ENCODE assay signal across 10 mouse cellular contexts in genomic region chr7:27839596-27839995, GRCm38 (mm10). TPM values are rescaled to one million over a fixed set of nuclear protein-coding genes. Genes with fewer than 3 reads are reported as not detected.
DNase-seq lines count a peak whose midpoint lies in the region; ATAC-seq and TF ChIP-seq lines count a peak whose summit lies in the region.
"Had no signal": no experiment of that assay in that cellular context is flagged by ENCODE, and none has a peak within 500 bp of the region (broad histone marks: within the 10 kb centered on the region; RNA-seq: fewer than 3 reads in every experiment).

No protein-coding gene starts in this region.

- no peak for TF ChIP-seq CTCF in bone marrow macrophage, adult 2 months (IDR thresholded peaks at IDR 0.05; ENCODE audit: low read depth, low read length)
- TF ChIP-seq CTCF in kidney, adult 2 months (conservative IDR thresholded peaks at IDR 0.05; ENCODE audit: insufficient read depth, insufficient read length, low read depth, low read length), result no peak

- H3K36me3 ChIP-seq in heart, embryonic 13.5 days, result peaks cover 7% of the 10 kb centered on the region
- H3K36me3 ChIP-seq in hindbrain, embryonic 15.5 days, result peaks cover 4% of the 10 kb centered on the region
- H3K36me3 ChIP-seq in midbrain, embryonic 15.5 days (replicated peaks), result 0 out of 2 replicates have a peak, but pooled peaks cover 2% of the 10 kb centered on the region
- H3K36me3 ChIP-seq in kidney, adult 2 months (ENCODE audit: control insufficient read depth, insufficient read depth, low read length), result no peaks in the 10 kb centered on the region

- H3K27ac ChIP-seq in heart, embryonic 13.5 days (replicated peaks), result no peak overlapping the region
- no peak overlapping the region for H3K27ac ChIP-seq in bone marrow macrophage, adult 2 months (ENCODE audit: insufficient read depth, low read depth, low read length)
- no peak overlapping the region for H3K27ac ChIP-seq in hindbrain, embryonic 15.5 days (replicated peaks)
- H3K27ac ChIP-seq in midbrain, embryonic 15.5 days, result no peak overlapping the region
- no peak overlapping the region for H3K27ac ChIP-seq in kidney, adult 2 months (ENCODE audit: insufficient read depth, low read depth, low read length)

- intact Hi-C loops in heart, postnatal 36 days (cut with DNase I), result loop anchor here (5.0 kb wide), 1 partner anchor 88 kb away; the partner anchor contains the start of gene Zfp974

- H3K4me1 ChIP-seq in heart, embryonic 13.5 days, result peaks cover 6% of the 10 kb centered on the region
- H3K4me1 ChIP-seq in bone marrow macrophage, adult 2 months (ENCODE audit: control insufficient read depth, insufficient read depth, low read length), result peaks cover 6% of the 10 kb centered on the region; the same call in 1 of the 2 replicates
- H3K4me1 ChIP-seq in hindbrain, embryonic 15.5 days (replicated peaks), result peaks cover 11% of the 10 kb centered on the region
- peaks cover 16% of the 10 kb centered on the region for H3K4me1 ChIP-seq in midbrain, embryonic 15.5 days
- H3K4me1 ChIP-seq in kidney, adult 2 months (ENCODE audit: control insufficient read depth, insufficient read depth, low read length), result no peaks in the 10 kb centered on the region

- H3K27me3 ChIP-seq in heart, embryonic 13.5 days (replicated peaks), result no peaks in the 10 kb centered on the region
- H3K27me3 ChIP-seq in hindbrain, embryonic 15.5 days, result no peaks in the 10 kb centered on the region
- H3K27me3 ChIP-seq in midbrain, embryonic 15.5 days (replicated peaks), result no peaks in the 10 kb centered on the region
- no peaks in the 10 kb centered on the region for H3K27me3 ChIP-seq in kidney, adult 2 months (replicated peaks; ENCODE audit: control insufficient read depth, insufficient read depth, low read length)

- no peak for DNase-seq in heart, postnatal 36 days
- no peak for DNase-seq in gastrocnemius, adult 18-20 months (ENCODE audit: low spot score)
- no peak for DNase-seq in Muller cell, postnatal 12 days (ENCODE audit: inconsistent ontology term)
- no peak for DNase-seq in kidney, adult 2 months
- DNase-seq: embryo, embryonic 11 days; lung, adult 18-20 months had no signal

- H3K9ac ChIP-seq in heart, embryonic 13.5 days, result no peak overlapping the region; the same call in 1 of the 2 replicates
- H3K9ac ChIP-seq in hindbrain, embryonic 15.5 days, result no peak overlapping the region
- peak overlapping the region; percentile 66; the same call in 1 of the 2 replicates for H3K9ac ChIP-seq in midbrain, embryonic 15.5 days

- WGBS in heart, embryonic 13.5 days, result 86% methylated on average over 7 of the region's 7 CpGs
- WGBS in hindbrain, embryonic 15.5 days, result 95% methylated on average over 7 of the region's 7 CpGs
- WGBS in midbrain, embryonic 15.5 days, result 92% methylated on average over 7 of the region's 7 CpGs
- WGBS in kidney, adult 2 months, result 97% methylated on average over 7 of the region's 7 CpGs

- H3K4me3 ChIP-seq in heart, embryonic 13.5 days, result peak overlapping the region; percentile 66; the same call in 1 of the 2 replicates
- H3K4me3 ChIP-seq in bone marrow macrophage, adult 2 months (ENCODE audit: insufficient read depth, low read length), result peak overlapping the region; percentile 66; the same call in 1 of the 2 replicates
- peak overlapping the region; percentile 56 for H3K4me3 ChIP-seq in hindbrain, embryonic 15.5 days
- peak overlapping the region; percentile 56; the same call in 1 of the 2 replicates for H3K4me3 ChIP-seq in midbrain, embryonic 15.5 days
- H3K4me3 ChIP-seq in kidney, adult 2 months (ENCODE audit: insufficient read depth, low read depth, low read length), result no peak overlapping the region

- H3K9me3 ChIP-seq in heart, embryonic 13.5 days, result 0 out of 2 replicates have a peak, but pooled peaks cover 4% of the 10 kb centered on the region
- H3K9me3 ChIP-seq in hindbrain, embryonic 15.5 days, result no peaks in the 10 kb centered on the region
- H3K9me3 ChIP-seq in midbrain, embryonic 15.5 days, result no peaks in the 10 kb centered on the region

- TF ChIP-seq POLR2A in bone marrow macrophage, adult 2 months (IDR thresholded peaks at IDR 0.05; ENCODE audit: borderline replicate concordance, low read depth, low read length), result no peak
- TF ChIP-seq POLR2A in kidney, adult 2 months (IDR thresholded peaks at IDR 0.05; ENCODE audit: low read depth, low read length), result no peak

- H3K4me2 ChIP-seq in heart, embryonic 13.5 days, result peak overlapping the region; percentile 72
- H3K4me2 ChIP-seq in hindbrain, embryonic 15.5 days, result peak overlapping the region; percentile 71; the same call in 1 of the 2 replicates
- peak overlapping the region; percentile 69 for H3K4me2 ChIP-seq in midbrain, embryonic 15.5 days

- no peak for ATAC-seq in heart, embryonic 13.5 days (ENCODE audit: extremely low read depth, insufficient number of reproducible peaks, low FRiP score, low TSS enrichment)
- no peak for ATAC-seq in hindbrain, embryonic 15.5 days (ENCODE audit: low FRiP score, low read depth)
- no peak for ATAC-seq in midbrain, embryonic 15.5 days (replicated peaks)

RNA-seq across cellular contexts. Expression of gene Zfp59, which starts 1.2 kb away (rescaled TPM):
- 4.5 and 5.6 TPM in 2 replicates for polyA plus RNA-seq in heart, embryonic 13.5 days (2015; fragmentation: Nextera tagmentation; extraction: Ambion mirVana)
- total RNA-seq in heart, postnatal 36 days (2021), result 1 to 10 TPM; 2.4 to 2.7 TPM
- polyA plus RNA-seq in bone marrow macrophage, adult 2 months (2012; ENCODE audit: insufficient read depth, insufficient read length, missing spikeins), result 2.7 and 3.1 TPM in 2 replicates
- polyA plus RNA-seq in hindbrain, embryonic 15.5 days (2015; fragmentation: Nextera tagmentation; extraction: Ambion mirVana), result 9.3 and 10.4 TPM in 2 replicates
- polyA plus RNA-seq in midbrain, embryonic 15.5 days (2015; fragmentation: Nextera tagmentation; extraction: Ambion mirVana), result 11.5 and 12.0 TPM in 2 replicates
- 1 to 10 TPM; 2.2 to 2.9 TPM for total RNA-seq in gastrocnemius, adult 18-20 months (2021)
- polyA plus RNA-seq in kidney, adult 2 months (2012; rRNA removed), result 0.67 and 0.86 TPM in 2 replicates

RNA-seq across cellular contexts. Expression of gene Zfp607a, which starts 17.7 kb away (rescaled TPM):
- polyA plus RNA-seq in heart, embryonic 13.5 days (2015; fragmentation: Nextera tagmentation; extraction: Ambion mirVana), result 3.5 and 3.8 TPM in 2 replicates
- 1 to 10 TPM; 3.3 to 3.9 TPM for total RNA-seq in heart, postnatal 36 days (2021)
- polyA plus RNA-seq in bone marrow macrophage, adult 2 months (2012; ENCODE audit: insufficient read depth, insufficient read length, missing spikeins), result 6.5 and 7.8 TPM in 2 replicates
- 1.4 and 1.6 TPM in 2 replicates for polyA plus RNA-seq in hindbrain, embryonic 15.5 days (2015; fragmentation: Nextera tagmentation; extraction: Ambion mirVana)
- 1.2 and 1.5 TPM in 2 replicates for polyA plus RNA-seq in midbrain, embryonic 15.5 days (2015; fragmentation: Nextera tagmentation; extraction: Ambion mirVana)
- total RNA-seq in gastrocnemius, adult 18-20 months (2021), result 1 to 10 TPM; 1.4 to 2.2 TPM
- polyA plus RNA-seq in kidney, adult 2 months (2012; rRNA removed), result 0.45 and 0.81 TPM in 2 replicates

RNA-seq across cellular contexts. Expression of gene Zfp626, which starts 32.6 kb away (rescaled TPM):
- polyA plus RNA-seq in heart, embryonic 13.5 days (2015; fragmentation: Nextera tagmentation; extraction: Ambion mirVana), result 1.0 and 1.1 TPM in 2 replicates
- 1 to 10 TPM; 4.4 to 4.9 TPM for total RNA-seq in heart, postnatal 36 days (2021)
- polyA plus RNA-seq in bone marrow macrophage, adult 2 months (2012; ENCODE audit: insufficient read depth, insufficient read length, missing spikeins), result 8.5 and 9.0 TPM in 2 replicates
- polyA plus RNA-seq in hindbrain, embryonic 15.5 days (2015; fragmentation: Nextera tagmentation; extraction: Ambion mirVana), result 1.9 and 2.1 TPM in 2 replicates
- 1.4 and 2.0 TPM in 2 replicates for polyA plus RNA-seq in midbrain, embryonic 15.5 days (2015; fragmentation: Nextera tagmentation; extraction: Ambion mirVana)
- 1 to 10 TPM; 3.3 to 4.1 TPM for total RNA-seq in gastrocnemius, adult 18-20 months (2021)
- 0.62 and 0.88 TPM in 2 replicates for polyA plus RNA-seq in kidney, adult 2 months (2012; rRNA removed)
